Mouse (Mus musculus) heart, postnatal 0 days (tissue): ENCODE measurements at regions not wholly inside any gene's neighbourhood (a gene's known extent, or its start where the extent isn't known, plus 50 kb on each side); places are given as distances from the start of the nearest gene placed in this dataset.

Experiments used
- ATAC-seq: fragments of 200-750 bp; cut with Nextera tagmentation; 2 replicates; pipeline ENCODE4 v1.8.0; 2017; ENCODE audit warnings: low read depth, moderate number of reproducible peaks, moderate library complexity; ENCODE audit not compliant: insufficient read depth
- DNase-seq: peaks from one replicate; pipeline ENCODE4 v3.0.0-alpha.2; 2016; ENCODE audit warnings: low spot score
- H3K27ac ChIP-seq: fragments of 300-500 bp; sonication (generic); 2 replicates; pipeline ENCODE4 v1.5.1; 2014; ENCODE audit warnings: low read depth, mild to moderate bottlenecking
- H3K27me3 ChIP-seq: fragments of 300-500 bp; sonication (generic); 2 replicates; pipeline ENCODE4 v1.6.1; 2014; ENCODE audit warnings: low read length, mixed read lengths; ENCODE audit not compliant: control insufficient read depth, insufficient read depth
- H3K36me3 ChIP-seq: fragments of 300-500 bp; sonication (generic); replicated peaks from 2 replicates; pipeline ENCODE4 v1.6.1; 2014; ENCODE audit warnings: low read length, mixed read lengths; ENCODE audit not compliant: control insufficient read depth, insufficient read depth
- H3K4me1 ChIP-seq: fragments of 300-500 bp; sonication (generic); 2 replicates; pipeline ENCODE4 v1.6.1; 2014; ENCODE audit warnings: antibody characterized with exemption; ENCODE audit not compliant: control insufficient read depth, insufficient read depth
- H3K4me2 ChIP-seq: fragments of 300-500 bp; sonication (generic); 2 replicates; pipeline ENCODE4 v1.6.1; 2014; ENCODE audit warnings: low read depth, mild to moderate bottlenecking, low read length, moderate library complexity
- H3K4me3 ChIP-seq: fragments of 300-500 bp; sonication (generic); 2 replicates; pipeline ENCODE4 v1.5.1; 2014; ENCODE audit warnings: low read depth, low read length
- H3K9ac ChIP-seq: fragments of 300-500 bp; sonication (generic); replicated peaks from 2 replicates; pipeline ENCODE4 v1.6.1; 2014; ENCODE audit warnings: low read depth, low read length, mixed read lengths
- H3K9me3 ChIP-seq: fragments of 300-500 bp; sonication (generic); replicated peaks from 2 replicates; pipeline ENCODE4 v1.6.1; 2016; ENCODE audit warnings: low read length; ENCODE audit not compliant: control insufficient read depth
- CTCF ChIP-seq: IDR thresholded peaks from 2 replicates; pipeline ENCODE4 v1.5.1; 2016; ENCODE audit warnings: antibody characterized with exemption, control low read depth, low read depth
- EP300 ChIP-seq: IDR thresholded peaks from 2 replicates; pipeline ENCODE4 v1.6.1; 2016; ENCODE audit warnings: antibody characterized with exemption, low read depth
- WGBS: fragments of 180-500 bp; shearing (Covaris S2); extraction: QIAGEN DNeasy Blood & Tissue Kit; methylation state at CpG from one replicate; pipeline ENCODE4 v1.1.7; 2014; 5-methylcytosine and 5-hydroxymethylcytosine counted together

- 36% methylated on average over 5 of the region's 5 CpGs for WGBS
- no peak for DNase-seq
- no peak overlapping the region for H3K9ac ChIP-seq
Observed at GRCm38 (mm10) chr1:72099447-72099846, 112.7 kb downstream of the Mreg start.

GRCm38 (mm10) chr1:72091344-72091743 lies 120.8 kb downstream of the Mreg start:
- Histone ChIP-seq H3K9me3 (no peaks in the 10 kb centered on the region), H3K4me3 (no peak overlapping the region), H3K4me1 (no peaks in the 10 kb centered on the region), H3K27me3 (no peaks in the 10 kb centered on the region), H3K27ac (no peak overlapping the region), H3K4me2 (no peak overlapping the region), H3K36me3 (no peaks in the 10 kb centered on the region), H3K9ac (no peak overlapping the region)
- WGBS, result 72% methylated on average over 2 of the region's 2 CpGs
- TF ChIP-seq CTCF, result no peak
- no peak for TF ChIP-seq EP300
- DNase-seq (no peak), ATAC-seq (no peak)

More at GRCm38 (mm10) chr1:72099447-72099846, 112.7 kb downstream of the Mreg start:
- no peak for TF ChIP-seq CTCF
- TF ChIP-seq EP300, result no peak
- Histone ChIP-seq H3K27ac (no peak overlapping the region), H3K9me3 (no peaks in the 10 kb centered on the region), H3K36me3 (no peaks in the 10 kb centered on the region), H3K27me3 (no peaks in the 10 kb centered on the region), H3K4me2 (no peak overlapping the region), H3K4me1 (no peaks in the 10 kb centered on the region), H3K4me3 (no peak overlapping the region)
- ATAC-seq, result no peak

- Histone ChIP-seq H3K9ac (no peak overlapping the region), H3K4me3 (no peak overlapping the region), H3K27me3 (no peaks in the 10 kb centered on the region), H3K4me1 (no peaks in the 10 kb centered on the region), H3K27ac (no peak overlapping the region), H3K4me2 (no peak overlapping the region), H3K9me3 (no peaks in the 10 kb centered on the region), H3K36me3 (no peaks in the 10 kb centered on the region)
- 58% methylated on average over 6 of the region's 6 CpGs for WGBS
- DNase-seq, result no peak
- TF ChIP-seq EP300 (no peak), CTCF (no peak)
- no peak for ATAC-seq
Observed at GRCm38 (mm10) chr1:72085661-72086060, 126.4 kb downstream of the Mreg start.

GRCm38 (mm10) chr1:72084219-72084618 lies 127.9 kb downstream of the Mreg start:
- H3K36me3 ChIP-seq, result no peaks in the 10 kb centered on the region
- H3K4me2 ChIP-seq, result no peak overlapping the region
- no peaks in the 10 kb centered on the region for H3K4me1 ChIP-seq
- WGBS, result 52% methylated on average over 3 of the region's 3 CpGs
- no peaks in the 10 kb centered on the region for H3K9me3 ChIP-seq
- H3K4me3 ChIP-seq, result no peak overlapping the region
- DNase-seq, result no peak
- H3K27me3 ChIP-seq, result no peaks in the 10 kb centered on the region
- H3K9ac ChIP-seq, result no peak overlapping the region
- TF ChIP-seq EP300 (no peak), CTCF (no peak)
- ATAC-seq, result no peak
- no peak overlapping the region for H3K27ac ChIP-seq

- Histone ChIP-seq H3K4me1 (no peaks in the 10 kb centered on the region), H3K4me2 (no peak overlapping the region), H3K4me3 (no peak overlapping the region), H3K36me3 (no peaks in the 10 kb centered on the region), H3K9ac (no peak overlapping the region), H3K27ac (no peak overlapping the region), H3K27me3 (no peaks in the 10 kb centered on the region), H3K9me3 (no peaks in the 10 kb centered on the region)
- TF ChIP-seq EP300, result no peak
- no peak for TF ChIP-seq CTCF
- WGBS, result 84% methylated on average over 4 of the region's 4 CpGs
- ATAC-seq (no peak), DNase-seq (no peak)
Observed at GRCm38 (mm10) chr1:72082366-72082765, 129.7 kb downstream of the Mreg start.

GRCm38 (mm10) chr1:72081811-72082210 lies 130.3 kb downstream of the Mreg start:
- Histone ChIP-seq H3K27ac (no peak overlapping the region), H3K36me3 (no peaks in the 10 kb centered on the region), H3K4me2 (no peak overlapping the region), H3K9me3 (no peaks in the 10 kb centered on the region), H3K4me1 (no peaks in the 10 kb centered on the region), H3K9ac (no peak overlapping the region), H3K27me3 (no peaks in the 10 kb centered on the region), H3K4me3 (no peak overlapping the region)
- WGBS, result 75% methylated on average over 5 of the region's 5 CpGs
- DNase-seq, result no peak
- no peak for TF ChIP-seq CTCF
- TF ChIP-seq EP300, result no peak
- no peak for ATAC-seq
